Mouse (Mus musculus) hindbrain, embryonic 12.5 days (tissue): ENCODE measurements around the gene Ctr9. TPM values are rescaled to one million over a fixed set of nuclear protein-coding genes. Genes with fewer than 3 reads are reported as not detected.
A peak's percentile ranks its signal among the peaks of the same experiment; 100 is the strongest.

ENCODE experiments used
- ATAC-seq: fragments of 200-750 bp; cut with Nextera tagmentation; 2 replicates; pipeline ENCODE4 v1.8.0; 2017; ENCODE audit warnings: moderate TSS enrichment; ENCODE audit not compliant: low FRiP score
- H3K27ac ChIP-seq: fragments of 300-500 bp; sonication (generic); 2 replicates; pipeline ENCODE4 v1.5.1; 2016; ENCODE audit warnings: mild to moderate bottlenecking
- H3K27me3 ChIP-seq: fragments of 300-500 bp; sonication (generic); 2 replicates; pipeline ENCODE4 v1.6.1; 2016; ENCODE audit warnings: mild to moderate bottlenecking
- H3K36me3 ChIP-seq: fragments of 300-500 bp; sonication (generic); 2 replicates; pipeline ENCODE4 v1.6.1; 2016; ENCODE audit warnings: mild to moderate bottlenecking
- H3K4me1 ChIP-seq: fragments of 300-500 bp; sonication (generic); 2 replicates; pipeline ENCODE4 v1.6.1; 2016
- H3K4me2 ChIP-seq: fragments of 300-500 bp; sonication (generic); replicated peaks from 2 replicates; pipeline ENCODE4 v1.6.1; 2016; ENCODE audit warnings: mild to moderate bottlenecking
- H3K4me3 ChIP-seq: fragments of 300-500 bp; sonication (generic); 2 replicates; pipeline ENCODE4 v1.5.1; 2016; ENCODE audit warnings: mild to moderate bottlenecking
- H3K9ac ChIP-seq: fragments of 300-500 bp; sonication (generic); 2 replicates; pipeline ENCODE4 v1.6.1; 2016; ENCODE audit warnings: mild to moderate bottlenecking, moderate library complexity
- H3K9me3 ChIP-seq: fragments of 300-500 bp; sonication (generic); replicated peaks from 2 replicates; pipeline ENCODE4 v1.6.1; 2016; ENCODE audit warnings: mild to moderate bottlenecking
- WGBS: fragments of 180-500 bp; shearing (Covaris S2); methylation state at CpG from one replicate; pipeline ENCODE4 v1.1.7; 2016; 5-methylcytosine and 5-hydroxymethylcytosine counted together
- polyA plus RNA-seq: library from polyadenylated mRNA; unstranded; fragments of >200 nt; fragmentation: Nextera tagmentation; extraction: Ambion mirVana; gene quantifications from 2 replicates; pipeline ENCODE4 v1.2.1, GENCODE M21; 2016

The Ctr9 gene
- polyA plus RNA-seq, 1 experiment from 2014 or later: 102 TPM

- H3K4me1 ChIP-seq: peaks cover 7% of the 10 kb centered on the region
- WGBS: 83% methylated on average over 3 of the region's 3 CpGs
- H3K27ac ChIP-seq: no peak overlapping the region
- ATAC-seq: no peak
- no peaks in the 10 kb centered on the region for H3K27me3 ChIP-seq
- no peak overlapping the region for H3K4me3 ChIP-seq
- H3K4me2 ChIP-seq: no peak overlapping the region
- peaks cover 58% of the 10 kb centered on the region for H3K36me3 ChIP-seq
- H3K9ac ChIP-seq: no peak overlapping the region
- H3K9me3 ChIP-seq: no peaks in the 10 kb centered on the region
Observed at GRCm38 (mm10) chr7:111055984-111056657, 27.4 kb downstream of the Ctr9 start.

GRCm38 (mm10) chr7:111059527-111059926 lies 30.8 kb downstream of the Ctr9 start:
- no peak overlapping the region for H3K4me3 ChIP-seq
- no peak overlapping the region for H3K4me2 ChIP-seq
- no peaks in the 10 kb centered on the region for H3K9me3 ChIP-seq
- H3K9ac ChIP-seq: 0 out of 2 replicates have a peak overlapping the region, but pooled peaks have one; percentile 18
- no peak; the same call in 1 of the 2 replicates for ATAC-seq
- H3K36me3 ChIP-seq: peaks cover 23% of the 10 kb centered on the region
- 59% methylated on average over 5 of the region's 5 CpGs for WGBS
- H3K27ac ChIP-seq: peak overlapping the region; percentile 55
- no peaks in the 10 kb centered on the region for H3K27me3 ChIP-seq
- peaks cover 7% of the 10 kb centered on the region for H3K4me1 ChIP-seq

- no peak for ATAC-seq
- WGBS: 100% methylated on average over 1 of the region's 1 CpGs
- no peak overlapping the region for H3K9ac ChIP-seq
Observed at GRCm38 (mm10) chr7:111062971-111063370, 34.2 kb downstream of the Ctr9 start.

GRCm38 (mm10) chr7:111068181-111068580 lies 39.4 kb downstream of the Ctr9 start:
- no peaks in the 10 kb centered on the region for H3K27me3 ChIP-seq
- no peak overlapping the region for H3K4me2 ChIP-seq
- over 99% methylated on average over 3 of the region's 3 CpGs for WGBS
- H3K27ac ChIP-seq: no peak overlapping the region
- peaks cover 10% of the 10 kb centered on the region for H3K9me3 ChIP-seq
- peaks cover 52% of the 10 kb centered on the region for H3K36me3 ChIP-seq
- H3K4me1 ChIP-seq: no peaks in the 10 kb centered on the region
- no peak for ATAC-seq
- no peak overlapping the region for H3K4me3 ChIP-seq
- H3K9ac ChIP-seq: no peak overlapping the region

More at GRCm38 (mm10) chr7:111062971-111063370, 34.2 kb downstream of the Ctr9 start:
- Histone ChIP-seq H3K4me3 (no peak overlapping the region), H3K36me3 (peaks cover 6% of the 10 kb centered on the region), H3K27me3 (no peaks in the 10 kb centered on the region), H3K4me1 (peaks cover 7% of the 10 kb centered on the region), H3K27ac (no peak overlapping the region), H3K4me2 (no peak overlapping the region), H3K9me3 (peaks cover 5% of the 10 kb centered on the region)

- Histone ChIP-seq H3K36me3 (peaks cover 64% of the 10 kb centered on the region), H3K4me2 (no peak overlapping the region), H3K27ac (no peak overlapping the region), H3K9me3 (peaks cover 10% of the 10 kb centered on the region), H3K4me3 (no peak overlapping the region), H3K27me3 (no peaks in the 10 kb centered on the region), H3K9ac (no peak overlapping the region), H3K4me1 (0 out of 2 replicates have a peak, but pooled peaks cover 3% of the 10 kb centered on the region)
- peak; percentile 68 for ATAC-seq
- 89% methylated on average over 7 of the region's 7 CpGs for WGBS
Observed at GRCm38 (mm10) chr7:111069439-111070166, 40.9 kb downstream of the Ctr9 start.

- 96% methylated on average over 2 of the region's 2 CpGs for WGBS
- Histone ChIP-seq H3K27me3 (no peaks in the 10 kb centered on the region), H3K36me3 (peaks cover 70% of the 10 kb centered on the region), H3K27ac (no peak overlapping the region), H3K4me2 (no peak overlapping the region), H3K9ac (no peak overlapping the region), H3K4me3 (no peak overlapping the region), H3K4me1 (0 out of 2 replicates have a peak, but pooled peaks cover 3% of the 10 kb centered on the region), H3K9me3 (peaks cover 10% of the 10 kb centered on the region)
- ATAC-seq: peak; percentile 48; the same call in 1 of the 2 replicates
Observed at GRCm38 (mm10) chr7:111070167-111070496, 41.4 kb downstream of the Ctr9 start.

- Histone ChIP-seq H3K9ac (no peak overlapping the region), H3K4me1 (0 out of 2 replicates have a peak, but pooled peaks cover 3% of the 10 kb centered on the region), H3K4me2 (no peak overlapping the region), H3K4me3 (no peak overlapping the region), H3K9me3 (peaks cover 10% of the 10 kb centered on the region), H3K36me3 (peaks cover 90% of the 10 kb centered on the region), H3K27ac (no peak overlapping the region), H3K27me3 (no peaks in the 10 kb centered on the region)
- WGBS: 96% methylated on average over 4 of the region's 4 CpGs
- no peak for ATAC-seq
Observed at GRCm38 (mm10) chr7:111072410-111072809, 43.7 kb downstream of the Ctr9 start.

- Histone ChIP-seq H3K36me3 (peaks cover 93% of the 10 kb centered on the region), H3K27ac (no peak overlapping the region), H3K27me3 (no peaks in the 10 kb centered on the region), H3K4me2 (no peak overlapping the region), H3K9ac (no peak overlapping the region), H3K4me3 (no peak overlapping the region), H3K9me3 (no peaks in the 10 kb centered on the region), H3K4me1 (peaks cover 21% of the 10 kb centered on the region)
- 97% methylated on average over 4 of the region's 4 CpGs for WGBS
- ATAC-seq: no peak
Observed at GRCm38 (mm10) chr7:111075288-111075687, 46.5 kb downstream of the Ctr9 start.

GRCm38 (mm10) chr7:111078271-111078670 lies 49.5 kb downstream of the Ctr9 start:
- no peak overlapping the region for H3K4me2 ChIP-seq
- no peaks in the 10 kb centered on the region for H3K27me3 ChIP-seq
- no peaks in the 10 kb centered on the region for H3K9me3 ChIP-seq
- ATAC-seq: no peak
- 96% methylated on average over 4 of the region's 4 CpGs for WGBS
- H3K4me3 ChIP-seq: no peak overlapping the region
- H3K27ac ChIP-seq: no peak overlapping the region
- peaks cover 32% of the 10 kb centered on the region for H3K4me1 ChIP-seq
- H3K36me3 ChIP-seq: peaks cover 80% of the 10 kb centered on the region
- no peak overlapping the region for H3K9ac ChIP-seq

GRCm38 (mm10) chr7:111080026-111080425 lies 51.3 kb downstream of the Ctr9 start:
- Histone ChIP-seq H3K9me3 (no peaks in the 10 kb centered on the region), H3K27ac (no peak overlapping the region), H3K9ac (no peak overlapping the region), H3K36me3 (peaks cover 64% of the 10 kb centered on the region), H3K4me3 (peak overlapping the region; percentile 92; the same call in 1 of the 2 replicates), H3K27me3 (no peaks in the 10 kb centered on the region), H3K4me2 (0 out of 2 replicates have a peak overlapping the region, but pooled peaks have one; percentile 61), H3K4me1 (peaks cover 29% of the 10 kb centered on the region)
- no peak for ATAC-seq
- WGBS: 93% methylated on average over 8 of the region's 8 CpGs

- H3K9me3 ChIP-seq: no peaks in the 10 kb centered on the region
- H3K27ac ChIP-seq: no peak overlapping the region
- H3K4me2 ChIP-seq: peak overlapping the region; percentile 61
- no peak for ATAC-seq
- peak overlapping the region; percentile 92 for H3K4me3 ChIP-seq
- peak overlapping the region; percentile 100 for H3K9ac ChIP-seq
- no peaks in the 10 kb centered on the region for H3K27me3 ChIP-seq
- peaks cover 29% of the 10 kb centered on the region for H3K4me1 ChIP-seq
- peaks cover 57% of the 10 kb centered on the region for H3K36me3 ChIP-seq
- 95% methylated on average over 3 of the region's 3 CpGs for WGBS
Observed at GRCm38 (mm10) chr7:111080876-111081275, 52.1 kb downstream of the Ctr9 start.

GRCm38 (mm10) chr7:111082043-111082821 lies 53.5 kb downstream of the Ctr9 start:
- H3K27me3 ChIP-seq: no peaks in the 10 kb centered on the region
- H3K4me1 ChIP-seq: peaks cover 29% of the 10 kb centered on the region
- peak overlapping the region; percentile 99 for H3K27ac ChIP-seq
- H3K9ac ChIP-seq: peak overlapping the region; percentile 100
- peaks cover 44% of the 10 kb centered on the region for H3K36me3 ChIP-seq
- WGBS: under 1% methylated on average over 83 of the region's 83 CpGs
- H3K4me3 ChIP-seq: peak overlapping the region; percentile 92
- no peaks in the 10 kb centered on the region for H3K9me3 ChIP-seq
- H3K4me2 ChIP-seq: peak overlapping the region; percentile 61
- peak; percentile 81 for ATAC-seq
